Mouse (Mus musculus) layer of hippocampus, postnatal 14 days (tissue): ENCODE measurements around the gene Nfu1. TPM values are rescaled to one million over a fixed set of nuclear protein-coding genes. Genes with fewer than 3 reads are reported as not detected.

Experiments
- DNase-seq, 2 experiments: peaks; one replicate each; pipeline ENCODE4 v3.0.0; 2021 to 2022; ENCODE audit warnings: low spot score in 2 of 2, mixed read lengths in 1 of 2
- long read RNA-seq, 2 experiments: library from polyadenylated mRNA; stranded (forward); transcript quantifications; one replicate each; pipeline ENCODE4 v2.0.0; 2021
- total RNA-seq, 2 experiments: library from RNA; stranded (reverse); gene quantifications; 2 replicates each; pipeline ENCODE4 v1.2.3; 2021

Gene Nfu1
- 10 to 100 TPM; 55.3 to 60.7 TPM for total RNA-seq
- long read RNA-seq, experiment 1, transcript Nfu1-201 (8 exons, 948 nt) = minor isoform, 6 of 50 reads
- long read RNA-seq, experiment 1, transcript Nfu1-202 (8 exons, 950 nt) = major isoform, 33 of 50 reads
- long read RNA-seq, experiment 1, partial matches to known transcripts = 0 of 50 reads
- long read RNA-seq, experiment 1, other reads (novel, unspliced or antisense) = 9 of 50 reads
- long read RNA-seq, experiment 2, transcript Nfu1-202 (8 exons, 950 nt) = major isoform, 70 of 94 reads
- long read RNA-seq, experiment 2, transcript Nfu1-201 (8 exons, 948 nt) = minor isoform, 5 of 94 reads
- long read RNA-seq, experiment 2, partial matches to known transcripts = 3 of 94 reads
- long read RNA-seq, experiment 2, other reads (novel, unspliced or antisense) = 15 of 94 reads

GRCm38 (mm10) chr6:87008887-87009286, at the start of gene Nfu1:
Gene Nfu1, plus strand, starts transcription at chr6:87009236.
- no peak for DNase-seq

GRCm38 (mm10) chr6:86963987-86964685, 44.9 kb upstream of the Nfu1 start:
- no peak for DNase-seq

DNA sequence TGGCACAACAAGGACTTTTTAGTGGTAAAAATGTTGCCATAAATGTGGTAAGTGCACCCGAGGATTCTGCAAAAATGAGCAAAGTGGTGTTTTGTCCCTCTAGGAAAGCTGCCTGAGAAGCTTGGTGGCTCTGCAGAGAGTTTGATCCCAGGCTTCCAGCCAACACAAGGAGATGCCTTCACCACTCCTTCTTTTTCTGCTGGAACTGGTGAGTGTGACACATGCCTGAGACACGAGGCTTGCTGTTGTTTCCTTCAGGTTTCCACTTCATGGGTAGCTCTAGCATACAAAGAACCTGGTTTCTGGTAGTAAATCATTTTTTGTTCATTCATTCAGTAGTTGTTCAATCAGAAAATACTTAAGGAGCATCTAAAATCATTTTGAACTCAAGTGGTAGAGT, 41.9 kb upstream of the Nfu1 start:
- no peak for DNase-seq

GRCm38 (mm10) chr6:86973956-86974355, 35.1 kb upstream of the Nfu1 start:
- DNase-seq = no peak

DNA sequence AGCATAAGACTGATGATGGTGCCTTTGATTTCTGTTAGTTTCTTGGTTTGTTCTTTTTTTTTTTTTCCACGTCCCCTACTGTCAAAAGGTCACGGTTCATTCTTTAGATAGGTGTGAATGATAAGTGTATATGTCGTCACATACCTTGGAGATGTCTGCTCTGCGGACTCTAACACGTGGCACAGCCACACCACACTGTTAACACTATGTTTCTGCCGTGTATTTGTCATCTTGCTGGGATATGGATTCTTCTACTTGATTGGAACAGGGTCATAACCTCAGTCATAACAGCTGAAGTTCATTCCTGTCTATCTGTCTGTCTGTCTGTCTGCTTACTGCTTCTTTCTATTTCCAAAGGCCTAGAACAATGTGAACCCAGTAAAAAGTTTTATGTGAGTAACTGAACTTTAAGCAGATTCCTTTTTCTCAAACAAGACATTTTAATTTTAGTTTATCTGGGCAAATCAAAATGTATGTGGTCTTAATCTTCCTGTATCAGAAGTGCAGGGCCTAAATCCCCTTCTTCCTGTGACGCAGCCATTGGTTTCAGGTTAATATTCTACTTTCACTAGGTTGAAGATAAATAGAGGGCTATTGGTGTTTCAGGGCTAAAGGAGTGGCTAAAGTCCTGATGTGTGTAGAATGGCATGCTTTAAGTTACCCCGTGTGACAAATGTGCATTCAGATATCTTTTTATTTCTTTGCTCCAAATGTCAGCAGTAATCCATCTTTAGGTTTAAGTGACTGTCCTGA, 30.7 kb upstream of the Nfu1 start:
- DNase-seq = no peak

GRCm38 (mm10) chr6:86978909-86979265, 30.1 kb upstream of the Nfu1 start:
- no peak for DNase-seq

DNA sequence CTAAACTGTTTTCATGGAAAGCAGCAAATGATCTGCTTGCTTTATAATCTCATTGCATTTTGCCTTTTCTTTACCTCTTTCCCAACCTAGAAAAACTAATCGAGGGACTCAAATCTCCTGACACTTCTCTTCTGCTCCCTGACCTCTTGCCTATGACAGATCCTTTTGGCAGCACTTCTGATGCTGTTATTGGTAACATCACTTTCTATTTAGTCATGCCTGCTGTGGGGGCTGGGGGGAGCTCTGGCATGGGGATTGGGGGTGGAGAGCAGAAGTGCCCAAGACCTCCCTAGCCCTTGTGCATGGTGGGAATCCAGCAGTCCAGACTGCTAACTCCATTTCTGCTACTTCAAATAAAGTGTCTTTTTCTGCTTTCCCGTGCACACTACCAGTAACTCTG, 27.8 kb upstream of the Nfu1 start:
- no peak for DNase-seq

DNA sequence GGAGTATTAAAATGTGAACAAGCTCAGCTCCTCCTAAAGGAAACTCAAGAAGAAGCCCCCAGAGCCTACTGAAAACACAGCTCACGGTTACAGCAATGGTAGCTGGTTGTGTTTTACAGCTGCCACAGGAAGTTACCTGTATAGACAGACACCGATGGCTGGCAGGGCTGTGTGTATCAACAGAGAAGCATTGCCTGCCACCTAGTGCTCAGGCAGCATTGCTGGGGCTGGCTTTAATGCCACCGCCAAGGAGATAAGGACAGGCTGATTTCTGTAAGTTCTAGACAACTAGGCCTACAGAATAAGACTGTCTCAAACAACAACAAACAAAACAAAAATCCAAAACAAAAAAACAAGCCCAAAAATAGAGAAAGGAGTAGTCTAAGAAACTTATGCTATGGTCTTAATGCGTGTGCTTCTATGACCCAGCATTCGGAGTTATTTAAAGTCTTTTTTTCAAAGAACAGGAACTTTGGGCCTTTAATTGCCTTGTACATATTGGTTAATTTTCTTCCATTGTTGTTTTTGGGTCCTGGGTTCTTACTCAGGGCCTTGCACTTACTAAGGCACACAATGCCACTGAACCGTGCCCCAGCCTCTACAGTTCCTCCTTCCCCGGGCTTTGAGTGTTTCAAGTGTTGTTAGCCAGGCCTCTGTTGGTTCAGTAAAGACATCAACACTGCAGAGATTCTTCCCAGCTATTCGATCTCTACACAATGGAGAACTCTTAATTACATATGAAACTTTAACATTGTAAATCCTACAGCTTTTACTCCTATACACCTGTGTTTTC, 23.5 kb upstream of the Nfu1 start:
- no peak for DNase-seq

GRCm38 (mm10) chr6:86989576-86989975, 19.5 kb upstream of the Nfu1 start:
- DNase-seq = no peak

DNA sequence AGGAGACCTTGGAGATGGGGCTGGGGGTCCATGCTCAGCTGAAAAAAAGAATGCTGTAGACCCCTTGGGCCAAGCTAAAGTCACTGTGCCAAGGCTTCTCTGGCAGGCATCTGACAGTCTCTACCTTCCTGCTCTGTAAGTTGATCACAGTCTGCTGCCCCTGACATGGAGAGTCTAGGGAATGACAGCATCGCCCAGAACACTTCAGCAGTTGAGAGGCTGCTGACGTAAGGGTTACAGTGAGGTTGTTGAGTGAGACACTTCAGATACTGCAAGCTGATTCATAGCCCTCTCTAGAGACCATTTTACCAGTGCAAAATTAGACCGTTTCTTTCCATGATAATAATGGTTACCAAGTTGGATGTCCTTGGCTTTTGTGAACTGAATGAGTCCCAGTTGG, 18.0 kb upstream of the Nfu1 start:
- no peak for DNase-seq

GRCm38 (mm10) chr6:86992349-86992748, 16.7 kb upstream of the Nfu1 start:
- DNase-seq = no peak

- DNase-seq = no peak
Observed at GRCm38 (mm10) chr6:86994254-86994653, 14.8 kb upstream of the Nfu1 start.

- DNase-seq = peak; percentile 25 to 28
Observed at GRCm38 (mm10) chr6:86996629-86997307, 12.3 kb upstream of the Nfu1 start.

- DNase-seq = no peak
Observed at GRCm38 (mm10) chr6:86997360-86997759, 11.7 kb upstream of the Nfu1 start.

- DNase-seq = no peak
Observed at GRCm38 (mm10) chr6:87001995-87002394, 7.0 kb upstream of the Nfu1 start.

- DNase-seq = peak; percentile 78 to 84
Observed at GRCm38 (mm10) chr6:87002521-87003055, 6.4 kb upstream of the Nfu1 start.

DNA sequence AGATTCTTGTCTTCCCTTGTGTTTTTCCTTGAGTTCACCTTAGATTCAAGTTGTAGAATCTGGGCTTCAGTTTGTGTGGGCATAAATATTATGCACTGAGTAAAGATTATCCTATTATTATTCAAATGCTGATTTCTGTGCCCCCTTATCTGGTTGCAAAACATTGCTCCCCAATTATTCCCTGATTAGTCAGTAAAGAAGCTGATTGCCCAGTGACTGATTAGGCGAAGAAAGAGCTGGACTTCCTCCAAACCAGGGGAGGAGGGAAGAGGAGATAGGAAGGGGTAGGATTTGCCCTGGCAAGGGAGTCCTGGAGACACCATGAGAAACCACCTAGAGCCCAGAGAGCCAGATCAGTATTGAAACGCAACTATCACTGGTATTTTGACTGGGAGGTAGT, 4.9 kb upstream of the Nfu1 start:
- no peak for DNase-seq

DNA sequence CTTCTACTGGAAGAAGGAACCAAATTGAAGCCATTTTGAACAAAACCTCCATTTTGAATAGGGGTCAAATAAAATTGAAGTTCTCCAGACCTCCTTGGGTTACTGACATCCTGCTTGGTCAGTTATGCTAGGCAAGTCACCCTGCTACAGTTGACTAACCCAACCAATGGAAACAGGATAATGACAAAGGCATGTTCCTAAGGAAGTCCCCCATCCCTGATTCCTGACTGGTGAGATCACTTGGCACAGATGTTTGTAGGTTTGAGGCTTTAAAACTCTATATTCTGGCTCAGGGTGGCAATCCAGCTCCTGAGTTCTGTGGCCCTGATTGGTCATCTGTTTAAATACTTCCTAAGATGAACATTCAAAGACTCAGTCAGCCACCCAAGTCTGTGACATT, 3.5 kb upstream of the Nfu1 start:
- no peak for DNase-seq

DNA sequence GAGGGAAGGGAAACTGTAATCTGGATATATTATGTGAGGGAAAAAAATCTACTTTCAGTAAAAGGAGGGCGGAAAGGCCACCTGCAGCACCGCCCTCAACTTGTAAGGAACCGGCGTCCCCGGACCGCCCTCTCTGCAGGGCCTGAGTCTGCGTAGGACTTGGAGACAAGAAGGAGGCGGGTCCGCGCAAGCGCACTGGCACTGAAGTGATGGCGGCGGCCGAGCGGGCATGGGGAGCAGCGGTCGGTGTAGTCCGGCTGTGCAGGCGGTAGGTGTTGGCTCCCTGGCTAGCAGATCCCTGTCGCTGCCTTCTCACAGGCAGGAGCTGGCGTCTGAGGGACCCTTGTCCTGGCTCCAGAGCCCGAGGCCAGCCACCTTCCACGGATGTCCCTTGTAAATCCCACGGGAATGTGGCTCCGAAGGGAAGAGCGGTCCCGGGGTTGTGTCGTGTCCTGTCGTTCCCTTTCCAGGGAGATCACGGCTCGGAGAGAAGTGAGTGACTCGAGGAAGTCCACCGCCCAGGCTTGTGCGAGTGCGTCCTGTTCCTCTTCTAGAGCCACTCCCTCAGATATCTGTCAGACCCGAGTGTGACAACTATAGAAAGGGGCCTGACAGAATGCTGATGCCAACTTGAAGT, 774 bp downstream of the Nfu1 start:
- peak; percentile 90 to 94 for DNase-seq

- DNase-seq = peak in 1 of 2 experiments; percentile 48
Observed at GRCm38 (mm10) chr6:87016916-87017315, 7.9 kb downstream of the Nfu1 start.
